Mouse (Mus musculus): ENCODE measurements around the gene Rac2. TPM values are rescaled to one million over a fixed set of nuclear protein-coding genes. Genes with fewer than 3 reads are reported as not detected.

Rac2 gene
- polyA plus RNA-seq, 1 experiment from 2014 or later = 5.7 TPM

- Histone ChIP-seq H3K36me3 (ENCODE audit: control insufficient read depth, insufficient read depth, low read length) (no peaks in the 10 kb centered on the region), H3K27ac (ENCODE audit: low read depth, low read length) (no peak overlapping the region), H3K9ac (ENCODE audit: low read depth, low read length) (no peak overlapping the region), H3K4me1 (ENCODE audit: control insufficient read depth, insufficient read depth, low read depth, low read length) (no peaks in the 10 kb centered on the region; the same call in 1 of the 2 replicates), H3K4me3 (ENCODE audit: low read length) (no peak overlapping the region), H3K4me2 (ENCODE audit: low read length) (no peak overlapping the region), H3K9me3 (ENCODE audit: control insufficient read depth, low read length) (no peaks in the 10 kb centered on the region), H3K27me3 (replicated peaks; ENCODE audit: control insufficient read depth, insufficient read depth, low read length) (no peaks in the 10 kb centered on the region)
- no peak for ATAC-seq
- WGBS = 86% methylated on average over 5 of the region's 5 CpGs
These were observed 48.4 kb downstream of the Rac2 start for GRCm38 (mm10) chr15:78524163-78524562.

- Histone ChIP-seq H3K27ac (ENCODE audit: low read depth, low read length) (no peak overlapping the region), H3K36me3 (ENCODE audit: control insufficient read depth, insufficient read depth, low read length) (no peaks in the 10 kb centered on the region), H3K4me3 (ENCODE audit: low read length) (no peak overlapping the region), H3K27me3 (replicated peaks; ENCODE audit: control insufficient read depth, insufficient read depth, low read length) (no peaks in the 10 kb centered on the region), H3K9me3 (ENCODE audit: control insufficient read depth, low read length) (no peaks in the 10 kb centered on the region), H3K4me2 (ENCODE audit: low read length) (no peak overlapping the region), H3K4me1 (ENCODE audit: control insufficient read depth, insufficient read depth, low read depth, low read length) (no peaks in the 10 kb centered on the region), H3K9ac (ENCODE audit: low read depth, low read length) (no peak overlapping the region)
- ATAC-seq = no peak
- WGBS = 85% methylated on average over 6 of the region's 6 CpGs
These were observed 50.7 kb downstream of the Rac2 start for GRCm38 (mm10) chr15:78521892-78522291.

DNA sequence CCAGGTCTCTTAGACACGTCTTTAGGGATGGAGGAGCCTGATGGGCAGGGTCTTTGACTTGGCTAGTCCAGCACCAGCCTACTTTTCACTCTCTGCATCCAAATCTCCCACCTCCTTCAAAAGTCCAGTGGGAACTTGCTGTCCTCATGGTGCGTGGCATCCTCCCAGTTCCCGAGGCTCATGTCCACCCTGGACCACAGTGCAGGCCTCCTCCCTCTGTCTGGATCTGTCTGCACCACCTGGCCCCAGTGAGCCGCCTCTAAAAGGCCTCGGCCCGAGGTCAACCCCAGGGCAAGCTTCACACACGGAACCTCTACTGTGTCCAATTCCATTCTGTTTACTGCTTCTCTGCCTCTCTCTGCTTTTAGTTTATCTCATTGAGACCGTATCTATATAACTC lies 51.3 kb downstream of the Rac2 start:
- Histone ChIP-seq H3K4me2 (ENCODE audit: low read length) (no peak overlapping the region), H3K36me3 (ENCODE audit: control insufficient read depth, insufficient read depth, low read length) (no peaks in the 10 kb centered on the region), H3K9ac (ENCODE audit: low read depth, low read length) (no peak overlapping the region), H3K27ac (ENCODE audit: low read depth, low read length) (no peak overlapping the region), H3K4me1 (ENCODE audit: control insufficient read depth, insufficient read depth, low read depth, low read length) (no peaks in the 10 kb centered on the region), H3K27me3 (replicated peaks; ENCODE audit: control insufficient read depth, insufficient read depth, low read length) (no peaks in the 10 kb centered on the region), H3K9me3 (ENCODE audit: control insufficient read depth, low read length) (no peaks in the 10 kb centered on the region), H3K4me3 (ENCODE audit: low read length) (no peak overlapping the region)
- no peak for ATAC-seq
- 73% methylated on average over 8 of the region's 8 CpGs for WGBS

DNA sequence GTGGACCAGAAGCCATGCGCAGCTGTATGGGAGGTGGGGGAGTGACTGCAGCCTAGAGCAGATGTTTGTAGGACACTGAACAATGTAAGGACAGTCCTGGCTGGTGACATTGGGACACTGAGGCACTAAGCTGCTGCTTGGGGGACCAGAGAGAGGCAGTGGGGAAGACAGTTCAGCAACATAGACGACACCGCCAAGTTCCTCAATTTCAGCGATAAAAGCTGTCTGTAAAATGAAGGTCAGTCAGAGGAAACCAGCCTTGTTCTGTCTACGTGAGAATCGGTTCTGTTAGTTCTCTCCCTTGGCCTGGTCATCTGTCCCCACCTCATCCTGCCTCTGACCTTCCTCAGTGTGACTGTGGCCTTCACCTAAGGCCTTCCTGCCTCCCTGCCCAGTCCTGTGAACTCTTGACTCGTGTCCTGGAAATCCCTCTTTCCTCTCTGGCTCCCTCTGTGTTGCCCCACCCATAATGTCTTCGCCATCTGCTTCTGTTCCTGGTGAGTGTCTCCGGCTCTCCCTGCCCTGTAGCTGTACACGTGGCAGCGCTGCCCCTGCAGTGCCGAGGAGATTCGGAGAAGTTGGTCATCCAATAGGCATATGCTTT lies 52.4 kb downstream of the Rac2 start:
- H3K27me3 ChIP-seq (replicated peaks; ENCODE audit: control insufficient read depth, insufficient read depth, low read length) = no peaks in the 10 kb centered on the region
- ATAC-seq = no peak
- H3K9ac ChIP-seq (ENCODE audit: low read depth, low read length) = no peak overlapping the region
- no peaks in the 10 kb centered on the region for H3K4me1 ChIP-seq (ENCODE audit: control insufficient read depth, insufficient read depth, low read depth, low read length)
- WGBS = 74% methylated on average over 13 of the region's 13 CpGs
- H3K36me3 ChIP-seq (ENCODE audit: control insufficient read depth, insufficient read depth, low read length) = no peaks in the 10 kb centered on the region
- H3K9me3 ChIP-seq (ENCODE audit: control insufficient read depth, low read length) = no peaks in the 10 kb centered on the region
- no peak overlapping the region for H3K4me3 ChIP-seq (ENCODE audit: low read length)
- no peak overlapping the region for H3K4me2 ChIP-seq (ENCODE audit: low read length)
- no peak overlapping the region for H3K27ac ChIP-seq (ENCODE audit: low read depth, low read length)

DNA sequence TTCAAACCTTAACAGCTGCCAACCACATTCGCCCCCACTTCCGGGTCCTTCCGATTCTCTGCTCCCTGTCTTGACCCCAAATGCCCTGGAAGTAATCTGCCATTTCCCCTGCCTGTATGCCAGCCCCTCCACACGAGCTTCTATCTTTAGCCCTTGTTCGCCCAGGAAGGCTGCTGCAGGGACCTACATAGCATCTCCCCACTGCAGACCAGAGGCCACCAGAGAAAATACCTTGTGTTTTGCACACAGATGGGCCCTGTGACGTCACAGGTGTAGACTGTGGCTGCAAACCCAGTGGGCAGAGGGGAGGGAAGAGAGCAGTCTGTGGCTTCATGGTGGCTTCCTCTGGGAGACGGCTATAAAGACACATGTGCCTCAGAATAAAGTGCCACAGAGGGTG lies 54.4 kb downstream of the Rac2 start:
- Histone ChIP-seq H3K9ac (ENCODE audit: low read depth, low read length) (no peak overlapping the region), H3K36me3 (ENCODE audit: control insufficient read depth, insufficient read depth, low read length) (no peaks in the 10 kb centered on the region), H3K27ac (ENCODE audit: low read depth, low read length) (no peak overlapping the region), H3K9me3 (ENCODE audit: control insufficient read depth, low read length) (no peaks in the 10 kb centered on the region), H3K4me2 (ENCODE audit: low read length) (no peak overlapping the region), H3K27me3 (replicated peaks; ENCODE audit: control insufficient read depth, insufficient read depth, low read length) (no peaks in the 10 kb centered on the region), H3K4me3 (ENCODE audit: low read length) (no peak overlapping the region), H3K4me1 (ENCODE audit: control insufficient read depth, insufficient read depth, low read depth, low read length) (no peaks in the 10 kb centered on the region)
- 76% methylated on average over 7 of the region's 7 CpGs for WGBS
- ATAC-seq = no peak

GRCm38 (mm10) chr15:78515759-78516158 lies 56.8 kb downstream of the Rac2 start:
- 89% methylated on average over 6 of the region's 6 CpGs for WGBS
- no peaks in the 10 kb centered on the region for H3K9me3 ChIP-seq (ENCODE audit: control insufficient read depth, low read length)
- H3K9ac ChIP-seq (ENCODE audit: low read depth, low read length) = no peak overlapping the region
- H3K27ac ChIP-seq (ENCODE audit: low read depth, low read length) = no peak overlapping the region
- no peak overlapping the region for H3K4me2 ChIP-seq (ENCODE audit: low read length)
- no peak for ATAC-seq
- H3K27me3 ChIP-seq (replicated peaks; ENCODE audit: control insufficient read depth, insufficient read depth, low read length) = no peaks in the 10 kb centered on the region
- H3K36me3 ChIP-seq (ENCODE audit: control insufficient read depth, insufficient read depth, low read length) = no peaks in the 10 kb centered on the region
- H3K4me1 ChIP-seq (ENCODE audit: control insufficient read depth, insufficient read depth, low read depth, low read length) = no peaks in the 10 kb centered on the region
- no peak overlapping the region for H3K4me3 ChIP-seq (ENCODE audit: low read length)

DNA sequence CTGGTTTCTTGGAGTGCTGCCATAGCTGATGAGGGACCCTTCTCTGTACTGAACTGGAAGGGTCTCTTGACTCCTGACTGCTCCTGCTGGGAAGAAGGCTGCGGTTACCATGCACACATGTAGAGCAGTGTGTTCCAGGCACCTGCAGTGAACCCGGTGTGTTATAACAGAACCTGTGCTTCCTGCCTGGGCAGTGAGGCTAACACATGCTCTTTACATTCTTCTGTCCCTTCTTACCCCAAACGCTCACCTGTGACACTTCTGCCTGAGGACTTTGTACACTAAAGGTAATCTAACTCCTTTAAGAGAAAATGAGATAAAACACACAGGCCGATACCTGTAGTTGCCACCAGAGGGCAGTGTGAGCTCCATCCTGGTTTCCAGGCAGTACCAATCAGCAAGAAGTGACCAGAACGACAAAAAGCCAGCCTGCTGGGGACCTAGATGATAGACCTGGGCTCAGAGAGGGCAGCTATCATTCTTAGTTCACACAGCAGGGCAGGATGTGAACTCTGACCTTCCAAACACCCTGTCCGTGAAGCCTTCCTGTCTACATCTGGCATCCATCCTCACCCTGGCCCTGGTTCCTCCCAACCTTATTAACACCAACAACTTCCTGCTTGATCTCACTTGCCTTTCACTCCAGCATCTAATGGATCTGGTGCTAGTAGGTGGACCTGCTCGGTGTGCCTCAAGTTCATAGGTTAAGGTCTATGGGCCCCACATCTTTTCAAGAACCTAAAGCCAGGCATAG lies 58.0 kb downstream of the Rac2 start:
- peaks cover 4% of the 10 kb centered on the region; the same call in 1 of the 2 replicates for H3K4me1 ChIP-seq (ENCODE audit: control insufficient read depth, insufficient read depth, low read depth, low read length)
- no peak overlapping the region for H3K4me3 ChIP-seq (ENCODE audit: low read length)
- no peaks in the 10 kb centered on the region for H3K9me3 ChIP-seq (ENCODE audit: control insufficient read depth, low read length)
- H3K9ac ChIP-seq (ENCODE audit: low read depth, low read length) = no peak overlapping the region
- no peaks in the 10 kb centered on the region for H3K36me3 ChIP-seq (ENCODE audit: control insufficient read depth, insufficient read depth, low read length)
- H3K27ac ChIP-seq (ENCODE audit: low read depth, low read length) = no peak overlapping the region
- H3K4me2 ChIP-seq (ENCODE audit: low read length) = no peak overlapping the region
- WGBS = 28% methylated on average over 7 of the region's 7 CpGs
- peak; percentile 61; the same call in 1 of the 2 replicates for ATAC-seq
- no peaks in the 10 kb centered on the region for H3K27me3 ChIP-seq (replicated peaks; ENCODE audit: control insufficient read depth, insufficient read depth, low read length)

DNA sequence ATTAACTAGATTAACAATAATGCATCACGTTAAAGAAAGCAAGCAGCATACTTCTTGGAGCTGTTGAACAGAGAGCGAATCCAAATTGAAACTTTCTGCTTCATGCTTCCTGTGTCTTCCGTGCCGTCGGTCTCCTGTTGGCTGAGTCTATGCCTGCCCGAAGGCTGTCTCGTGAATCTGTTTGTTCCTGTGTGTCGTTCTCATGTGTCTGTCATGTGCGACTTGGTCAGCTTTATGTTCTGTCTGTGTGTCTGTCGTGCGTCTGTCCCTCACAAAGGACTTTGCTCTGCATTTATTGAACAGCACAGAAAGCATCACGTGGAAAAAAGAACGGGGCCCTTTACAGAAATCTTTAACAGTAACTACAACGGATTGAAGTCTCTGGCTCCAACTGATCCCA lies 59.6 kb downstream of the Rac2 start:
- Histone ChIP-seq H3K9me3 (ENCODE audit: control insufficient read depth, low read length) (no peaks in the 10 kb centered on the region), H3K36me3 (ENCODE audit: control insufficient read depth, insufficient read depth, low read length) (no peaks in the 10 kb centered on the region), H3K4me1 (ENCODE audit: control insufficient read depth, insufficient read depth, low read depth, low read length) (peaks cover 5% of the 10 kb centered on the region; the same call in 1 of the 2 replicates), H3K9ac (ENCODE audit: low read depth, low read length) (no peak overlapping the region), H3K4me2 (ENCODE audit: low read length) (no peak overlapping the region), H3K27ac (ENCODE audit: low read depth, low read length) (no peak overlapping the region), H3K27me3 (replicated peaks; ENCODE audit: control insufficient read depth, insufficient read depth, low read length) (no peaks in the 10 kb centered on the region), H3K4me3 (ENCODE audit: low read length) (no peak overlapping the region)
- WGBS = 89% methylated on average over 14 of the region's 14 CpGs
- ATAC-seq = no peak

GRCm38 (mm10) chr15:78511951-78512350 lies 60.6 kb downstream of the Rac2 start:
- 90% methylated on average over 7 of the region's 7 CpGs for WGBS
- Histone ChIP-seq H3K27me3 (replicated peaks; ENCODE audit: control insufficient read depth, insufficient read depth, low read length) (no peaks in the 10 kb centered on the region), H3K9me3 (ENCODE audit: control insufficient read depth, low read length) (no peaks in the 10 kb centered on the region), H3K4me3 (ENCODE audit: low read length) (no peak overlapping the region), H3K9ac (ENCODE audit: low read depth, low read length) (no peak overlapping the region), H3K36me3 (ENCODE audit: control insufficient read depth, insufficient read depth, low read length) (no peaks in the 10 kb centered on the region), H3K4me1 (ENCODE audit: control insufficient read depth, insufficient read depth, low read depth, low read length) (peaks cover 5% of the 10 kb centered on the region; the same call in 1 of the 2 replicates), H3K4me2 (ENCODE audit: low read length) (no peak overlapping the region), H3K27ac (ENCODE audit: low read depth, low read length) (no peak overlapping the region)
- no peak for ATAC-seq
